Mouse (Mus musculus): ENCODE results near the gene App.

App gene

DNA sequence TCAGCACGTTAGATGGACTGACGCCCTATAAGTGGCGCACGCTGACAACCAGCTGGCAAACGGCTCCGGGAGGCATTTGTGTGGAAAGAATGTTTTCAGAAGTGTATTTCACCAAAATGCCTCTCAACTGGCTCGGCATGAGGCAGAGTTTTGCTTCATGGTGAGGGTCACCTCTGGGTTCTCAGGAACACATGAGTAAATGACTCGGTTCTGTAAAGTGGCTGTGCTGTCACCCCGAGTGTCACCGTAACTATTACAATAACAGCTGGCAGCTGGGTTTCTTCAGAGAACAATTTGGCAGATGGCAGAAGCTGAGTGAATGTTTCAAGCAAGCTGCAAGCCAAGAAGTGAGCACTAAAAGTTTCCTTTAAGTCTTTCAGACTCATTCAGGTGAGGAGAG, 85.4 kb downstream of the App start:
- no peak for TF ChIP-seq GATA4 (IDR thresholded peaks at IDR 0.05; ENCODE audit: insufficient replicate concordance, low read length)

DNA sequence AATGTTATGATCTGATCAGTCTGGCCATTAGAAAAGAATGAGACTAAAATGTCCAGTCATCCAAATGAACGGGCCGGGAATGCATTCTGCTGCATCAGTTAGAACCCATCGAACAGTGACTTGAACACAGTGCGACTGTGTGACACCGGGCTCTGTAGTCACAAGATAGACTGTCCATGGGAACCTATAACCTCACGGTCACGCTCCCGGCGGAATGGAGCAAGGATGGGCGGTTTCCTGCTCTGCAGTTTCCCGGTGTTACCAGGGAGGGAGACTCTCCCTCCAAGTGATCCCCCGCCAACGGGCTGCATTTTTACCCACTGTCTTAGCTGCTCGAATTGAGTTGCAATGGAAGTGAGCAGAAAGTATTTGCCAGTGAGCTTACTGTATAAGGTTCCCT, 87.3 kb downstream of the App start:
- no peak for TF ChIP-seq GATA4 (IDR thresholded peaks at IDR 0.05; ENCODE audit: insufficient replicate concordance, low read length)

DNA sequence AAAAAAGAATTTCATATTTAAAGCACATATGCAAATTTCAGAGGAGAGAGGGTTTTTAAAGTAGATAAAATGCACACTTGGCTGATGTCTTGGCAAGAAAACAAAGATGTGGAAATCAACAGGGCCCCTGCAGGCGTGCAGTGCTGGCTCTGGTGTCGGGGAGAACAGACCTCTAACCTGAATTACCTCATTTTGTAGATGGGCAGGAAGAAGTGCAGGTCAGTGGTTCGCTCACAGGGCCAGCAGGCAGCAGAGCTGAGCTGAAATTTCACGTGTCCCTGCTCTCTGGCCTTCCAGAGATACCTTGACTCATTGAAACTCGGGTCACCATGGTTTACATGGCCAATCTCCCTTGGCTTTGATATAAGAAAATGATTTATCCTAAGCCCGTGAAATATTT, 87.7 kb downstream of the App start:
- TF ChIP-seq GATA4 (IDR thresholded peaks at IDR 0.05; ENCODE audit: insufficient replicate concordance, low read length) = no peak

GRCm38 (mm10) chr16:85084152-85084551, 89.4 kb downstream of the App start:
- TF ChIP-seq GATA4 (IDR thresholded peaks at IDR 0.05; ENCODE audit: insufficient replicate concordance, low read length) = no peak

DNA sequence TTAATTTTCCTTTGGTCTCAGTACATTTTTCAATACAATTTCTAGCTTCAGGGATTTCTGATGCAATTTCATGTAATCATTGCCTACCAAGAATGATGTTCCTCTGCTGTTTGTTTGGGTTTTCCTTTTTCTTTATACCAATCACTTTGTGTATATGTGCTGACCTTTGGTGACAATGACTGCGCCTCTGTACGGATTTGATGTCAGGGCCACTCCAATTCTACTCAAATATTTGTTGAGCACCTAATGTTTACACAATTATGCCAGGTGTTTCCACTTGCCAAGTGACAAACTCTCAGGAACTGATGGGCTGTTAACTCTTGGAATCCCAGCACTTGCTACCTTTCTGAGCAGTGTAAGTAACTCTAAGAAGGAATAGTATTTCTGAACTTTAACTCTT, 98.2 kb downstream of the App start:
- no peak for TF ChIP-seq GATA4 (IDR thresholded peaks at IDR 0.05; ENCODE audit: insufficient replicate concordance, low read length)

DNA sequence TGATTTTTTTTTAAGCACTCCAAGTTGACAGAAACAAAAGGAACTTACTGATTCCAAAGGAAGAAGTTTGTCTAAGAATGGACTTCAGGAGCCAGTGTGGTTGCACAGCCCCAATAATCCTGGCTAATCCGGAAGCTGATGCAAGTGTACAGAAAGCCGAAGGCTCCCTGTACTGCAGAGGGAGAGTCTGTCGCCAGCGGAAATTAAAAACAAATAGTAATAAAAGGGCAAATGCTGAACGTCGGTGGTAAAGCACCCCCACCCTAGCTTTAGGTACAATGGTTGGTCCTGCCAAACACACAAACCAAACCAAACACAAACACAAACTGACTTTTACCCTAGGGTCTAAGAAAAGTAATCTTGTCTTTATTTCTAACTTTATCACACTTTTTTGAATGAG, 98.7 kb downstream of the App start:
- no peak for TF ChIP-seq GATA4 (IDR thresholded peaks at IDR 0.05; ENCODE audit: insufficient replicate concordance, low read length)

- TF ChIP-seq GATA4 (IDR thresholded peaks at IDR 0.05; ENCODE audit: insufficient replicate concordance, low read length) = no peak
These were observed 100.9 kb downstream of the App start for GRCm38 (mm10) chr16:85072624-85073023.

DNA sequence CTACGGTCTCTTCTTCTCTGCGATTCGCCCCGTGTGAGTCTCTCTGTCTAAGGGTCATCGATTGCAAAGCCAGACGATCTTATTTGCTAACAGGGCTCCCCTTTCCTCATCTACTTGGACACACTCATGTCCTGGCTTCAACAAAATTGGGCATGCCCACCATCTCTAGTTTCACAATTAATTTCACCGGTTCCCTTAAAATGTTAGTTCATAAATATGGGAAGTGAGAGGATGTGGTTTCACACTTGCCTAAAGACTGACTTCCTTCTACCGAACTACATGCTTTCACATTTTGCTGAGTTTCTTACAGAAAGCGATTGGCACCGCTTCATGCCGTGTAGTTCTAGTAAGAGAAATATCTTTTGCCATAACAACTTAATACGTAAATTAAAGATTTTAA, 101.8 kb downstream of the App start:
- no peak for TF ChIP-seq GATA4 (IDR thresholded peaks at IDR 0.05; ENCODE audit: insufficient replicate concordance, low read length)

GRCm38 (mm10) chr16:85071248-85071647, 102.3 kb downstream of the App start:
- no peak for TF ChIP-seq GATA4 (IDR thresholded peaks at IDR 0.05; ENCODE audit: insufficient replicate concordance, low read length)

DNA sequence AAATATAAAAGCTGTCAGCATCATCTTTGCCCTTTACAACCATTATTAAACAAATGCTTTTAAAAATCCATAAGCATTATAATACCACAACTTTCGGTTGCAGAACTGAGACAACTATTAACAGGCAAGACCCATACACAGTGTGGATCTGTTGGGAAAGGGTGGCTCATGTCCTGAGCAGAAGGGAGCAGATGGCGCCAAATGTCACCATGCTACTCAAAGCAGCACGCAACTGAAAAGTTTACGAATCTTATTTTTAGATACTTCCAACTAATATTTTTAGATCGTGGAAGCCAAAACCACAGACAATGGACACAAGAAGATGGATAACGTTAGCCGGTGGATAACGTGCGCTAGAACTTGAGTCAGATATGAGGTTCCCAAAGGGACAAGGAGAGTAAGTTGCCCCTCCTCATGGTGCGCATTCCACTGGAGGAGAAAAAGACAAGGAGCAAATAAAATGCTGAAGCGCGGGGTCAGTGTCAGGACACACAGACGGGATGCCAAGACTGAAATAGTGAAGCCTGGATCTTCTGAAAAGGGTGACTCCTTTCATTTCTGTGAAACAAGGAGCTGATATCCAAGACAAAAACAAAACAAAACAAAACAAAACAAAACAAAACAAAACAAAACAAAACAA, 106.2 kb downstream of the App start:
- no peak for TF ChIP-seq GATA4 (IDR thresholded peaks at IDR 0.05; ENCODE audit: insufficient replicate concordance, low read length)

GRCm38 (mm10) chr16:85066227-85066626, 107.3 kb downstream of the App start:
- no peak for TF ChIP-seq GATA4 (IDR thresholded peaks at IDR 0.05; ENCODE audit: insufficient replicate concordance, low read length)

DNA sequence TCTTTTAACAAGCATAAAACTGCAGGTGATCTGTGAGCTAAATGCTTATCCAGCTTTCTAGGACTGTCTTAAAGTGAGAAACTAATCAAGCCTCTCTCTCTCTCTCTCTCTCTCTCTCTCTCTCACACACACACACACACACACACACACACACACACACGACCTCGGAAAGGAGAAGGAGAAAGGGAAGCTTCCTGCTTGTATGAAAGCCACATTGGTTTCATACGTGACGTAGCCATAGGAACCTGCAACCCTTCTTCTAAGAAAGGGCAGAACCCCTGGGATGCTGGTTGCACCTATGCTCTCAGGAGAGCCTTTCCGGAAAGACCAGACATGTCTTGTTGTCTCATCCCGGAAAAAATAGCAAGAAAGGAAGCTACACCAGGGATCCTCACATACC, 108.8 kb downstream of the App start:
- no peak for TF ChIP-seq GATA4 (IDR thresholded peaks at IDR 0.05; ENCODE audit: insufficient replicate concordance, low read length)

GRCm38 (mm10) chr16:85062732-85063131, 110.8 kb downstream of the App start:
- no peak for TF ChIP-seq GATA4 (IDR thresholded peaks at IDR 0.05; ENCODE audit: insufficient replicate concordance, low read length)

- no peak for TF ChIP-seq GATA4 (IDR thresholded peaks at IDR 0.05; ENCODE audit: insufficient replicate concordance, low read length)
These were observed 111.8 kb downstream of the App start for GRCm38 (mm10) chr16:85061725-85062124.

- no peak for TF ChIP-seq GATA4 (IDR thresholded peaks at IDR 0.05; ENCODE audit: insufficient replicate concordance, low read length)
These were observed 115.4 kb downstream of the App start for GRCm38 (mm10) chr16:85058138-85058537.

DNA sequence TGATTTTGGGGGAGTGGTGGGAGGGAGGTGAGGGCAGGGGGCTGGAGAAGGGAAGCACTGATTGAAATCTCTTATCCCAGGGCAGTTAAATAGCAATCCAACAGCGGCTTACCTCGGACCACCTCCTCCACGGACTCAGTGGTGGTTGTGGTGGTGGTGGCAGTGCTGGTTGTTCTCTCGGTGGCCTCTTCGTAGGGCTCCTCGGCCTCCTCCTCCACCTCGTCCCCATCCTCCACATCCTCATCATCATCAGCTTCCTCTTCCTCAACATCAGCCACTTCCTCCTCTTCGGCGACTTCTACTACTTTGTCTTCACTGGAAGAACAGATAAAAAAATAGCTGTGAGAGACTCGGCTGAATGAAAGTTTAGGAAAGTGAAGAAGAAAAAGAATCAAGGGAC, 117.4 kb downstream of the App start:
- TF ChIP-seq GATA4 (IDR thresholded peaks at IDR 0.05; ENCODE audit: insufficient replicate concordance, low read length) = no peak

DNA sequence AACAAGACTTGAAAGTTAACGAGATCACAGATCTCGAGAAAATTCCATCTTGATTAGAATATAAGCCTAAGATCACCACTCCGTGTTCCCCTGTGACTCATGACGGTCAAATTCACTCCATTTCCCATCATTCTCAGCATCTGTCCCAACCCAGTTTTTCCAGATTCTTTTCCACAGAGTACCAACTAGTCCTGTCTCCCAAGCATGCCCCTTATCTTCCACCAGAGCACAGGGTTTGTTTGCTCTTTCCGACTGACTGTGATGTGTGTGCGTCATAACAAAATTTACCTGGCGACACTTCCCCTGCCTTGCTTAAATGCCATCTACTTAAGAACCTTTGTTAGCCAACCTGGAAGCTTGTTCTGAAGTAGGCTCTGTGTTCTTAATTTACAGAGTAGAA, 119.6 kb downstream of the App start:
- no peak for TF ChIP-seq GATA4 (IDR thresholded peaks at IDR 0.05; ENCODE audit: insufficient replicate concordance, low read length)
